Mouse (Mus musculus): ENCODE measurements at regions not wholly inside any gene's neighbourhood (a gene's known extent, or its start where the extent isn't known, plus 50 kb on each side); places are given as distances from the start of the nearest gene placed in this dataset.

DNA sequence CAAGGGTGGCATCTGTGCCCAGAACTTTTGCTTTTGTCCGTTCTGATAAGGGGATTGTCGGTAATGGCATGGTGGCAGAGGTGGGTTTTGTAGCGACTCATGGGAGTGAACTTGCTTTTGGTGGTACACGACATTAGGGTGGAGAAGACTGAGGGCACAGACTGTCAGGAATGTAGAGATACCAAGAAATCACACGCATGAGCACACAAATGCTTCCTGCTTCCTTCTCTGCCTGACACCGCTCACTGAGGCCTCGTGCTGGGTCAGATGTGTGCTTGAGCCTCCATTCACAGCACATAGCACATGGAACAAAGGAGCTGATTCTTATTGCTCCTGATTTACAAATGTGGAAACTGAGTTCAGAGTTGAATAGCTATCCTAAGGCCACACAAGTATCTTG lies 465.3 kb downstream of the Insc start:
- TF ChIP-seq CTCF (IDR thresholded peaks at IDR 0.05; ENCODE audit: low read depth) (no peak), EP300 (IDR thresholded peaks at IDR 0.05; ENCODE audit: low read depth) (no peak)
